Mouse (Mus musculus) heart, postnatal 25 days (tissue): Measurements from ENCODE around the gene Acss3. TPM values are rescaled to one million over a fixed set of nuclear protein-coding genes. Genes with fewer than 3 reads are reported as not detected.

Source experiments
- total RNA-seq, 2 experiments: library from RNA; stranded (reverse); gene quantifications; 2 replicates each; pipeline ENCODE4 v1.2.3; 2021

The Acss3 gene
- total RNA-seq, 2 experiments from 2014 or later, result 3.6 to 3.8 TPM

Other genes with a start within 250 kb of the Acss3 start
- gene Lin7a, start 148.0 kb upstream of the Acss3 start, total RNA-seq, result 1 to 10 TPM; 1.2 to 1.4 TPM